Mouse (Mus musculus) kidney, adult 2 months (tissue): ENCODE results near the gene Cracr2a. TPM values are rescaled to one million over a fixed set of nuclear protein-coding genes. Genes with fewer than 3 reads are reported as not detected.

Source experiments
- DNase-seq: peaks from one replicate; pipeline ENCODE4 v3.0.0; 2021
- H3K27ac ChIP-seq: fragments of 200-500 bp; 2 replicates; pipeline ENCODE4 v1.5.1; 2012; ENCODE audit warnings: low read depth, low read length, control low read depth, inconsistent platforms; ENCODE audit not compliant: insufficient read depth
- H3K27me3 ChIP-seq: fragments of 200-500 bp; replicated peaks from 2 replicates; pipeline ENCODE4 v1.6.1; 2012; ENCODE audit warnings: mild to moderate bottlenecking, moderate library complexity, low read length, inconsistent platforms; ENCODE audit not compliant: control insufficient read depth, insufficient read depth
- H3K36me3 ChIP-seq: fragments of 200-500 bp; 2 replicates; pipeline ENCODE4 v1.6.1; 2012; ENCODE audit warnings: mild to moderate bottlenecking, moderate library complexity, low read length, inconsistent platforms; ENCODE audit not compliant: control insufficient read depth, insufficient read depth
- H3K4me1 ChIP-seq: fragments of 200-500 bp; 2 replicates; pipeline ENCODE4 v1.6.1; 2011; ENCODE audit warnings: low read length; ENCODE audit not compliant: control insufficient read depth, insufficient read depth
- H3K4me3 ChIP-seq: fragments of 200-500 bp; 2 replicates; pipeline ENCODE4 v1.5.1; 2011; ENCODE audit warnings: mild to moderate bottlenecking, low read depth, low read length, control low read depth; ENCODE audit not compliant: insufficient read depth
- CTCF ChIP-seq: fragments of 200-500 bp; conservative IDR thresholded peaks from 2 replicates; pipeline ENCODE4 v1.5.1; 2011; ENCODE audit warnings: low read depth, mild to moderate bottlenecking, control low read depth, low read length, moderate library complexity, mixed read lengths; ENCODE audit not compliant: insufficient read depth, insufficient read length
- POLR2A ChIP-seq: fragments of 200-500 bp; IDR thresholded peaks from one replicate; pipeline ENCODE4 v1.6.1; 2011; ENCODE audit warnings: low read depth, low read length, control low read depth
- WGBS: fragments of 180-500 bp; shearing (Covaris S2); methylation state at CpG from one replicate; pipeline ENCODE4 v1.1.7; 2018; 5-methylcytosine and 5-hydroxymethylcytosine counted together
- polyA plus RNA-seq: library from polyadenylated mRNA; depleted of rRNA; stranded (reverse); fragments of >200 nt; gene quantifications from 2 replicates; pipeline ENCODE4 v1.2.3, GENCODE M21; 2012

Cracr2a gene
- polyA plus RNA-seq, 1 experiment: 0.59 TPM

DNA sequence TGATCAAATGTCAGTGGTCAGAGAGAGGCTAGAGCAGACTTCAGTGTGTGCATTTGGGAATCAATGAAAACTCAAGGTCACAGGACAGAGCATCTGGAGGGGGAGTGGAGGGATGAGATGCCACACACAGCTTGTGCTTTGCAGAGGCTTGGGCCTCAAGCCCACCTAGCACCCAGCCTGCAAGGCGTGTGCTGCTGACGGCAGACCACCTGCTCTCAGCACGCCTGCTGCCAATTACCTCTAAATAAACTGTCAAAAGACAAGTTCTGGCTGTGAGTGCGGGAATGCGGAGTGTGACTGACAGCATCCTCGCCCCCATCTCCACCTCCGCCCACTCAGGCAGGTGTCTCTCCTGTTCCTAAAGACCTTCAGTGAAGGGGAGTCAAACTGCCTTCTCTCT is 131.2 kb downstream of the Cracr2a start:
- H3K36me3 ChIP-seq: no peaks in the 10 kb centered on the region
- H3K27me3 ChIP-seq: no peaks in the 10 kb centered on the region
- no peak overlapping the region for H3K27ac ChIP-seq
- no peak overlapping the region for H3K4me3 ChIP-seq
- H3K4me1 ChIP-seq: no peaks in the 10 kb centered on the region
- 62% methylated on average over 7 of the region's 7 CpGs for WGBS
- no peak for TF ChIP-seq CTCF
- TF ChIP-seq POLR2A: no peak
- no peak for DNase-seq

DNA sequence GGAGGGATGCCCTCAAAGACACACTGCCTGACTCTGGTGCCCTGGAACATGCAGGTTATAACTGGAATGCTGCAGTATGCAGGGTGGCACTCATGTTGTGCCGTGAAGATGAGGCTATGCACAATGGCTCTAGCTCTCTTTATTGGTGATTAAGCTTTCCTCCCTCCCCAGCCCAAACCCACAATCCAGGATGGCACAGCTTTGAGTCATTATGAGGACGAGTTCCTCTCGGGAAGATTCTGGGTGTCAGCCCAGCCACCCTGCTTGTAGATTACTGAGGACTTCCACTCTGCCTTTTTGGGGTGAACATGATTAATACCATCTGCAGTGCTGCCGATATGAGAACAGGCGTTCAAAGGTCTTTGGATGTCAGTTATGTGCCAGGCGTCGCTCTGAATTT is 132.5 kb downstream of the Cracr2a start:
- WGBS: 88% methylated on average over 7 of the region's 7 CpGs
- Histone ChIP-seq H3K27ac (no peak overlapping the region), H3K4me1 (no peaks in the 10 kb centered on the region), H3K36me3 (no peaks in the 10 kb centered on the region), H3K27me3 (no peaks in the 10 kb centered on the region), H3K4me3 (no peak overlapping the region)
- TF ChIP-seq POLR2A (no peak), CTCF (no peak)
- no peak for DNase-seq

DNA sequence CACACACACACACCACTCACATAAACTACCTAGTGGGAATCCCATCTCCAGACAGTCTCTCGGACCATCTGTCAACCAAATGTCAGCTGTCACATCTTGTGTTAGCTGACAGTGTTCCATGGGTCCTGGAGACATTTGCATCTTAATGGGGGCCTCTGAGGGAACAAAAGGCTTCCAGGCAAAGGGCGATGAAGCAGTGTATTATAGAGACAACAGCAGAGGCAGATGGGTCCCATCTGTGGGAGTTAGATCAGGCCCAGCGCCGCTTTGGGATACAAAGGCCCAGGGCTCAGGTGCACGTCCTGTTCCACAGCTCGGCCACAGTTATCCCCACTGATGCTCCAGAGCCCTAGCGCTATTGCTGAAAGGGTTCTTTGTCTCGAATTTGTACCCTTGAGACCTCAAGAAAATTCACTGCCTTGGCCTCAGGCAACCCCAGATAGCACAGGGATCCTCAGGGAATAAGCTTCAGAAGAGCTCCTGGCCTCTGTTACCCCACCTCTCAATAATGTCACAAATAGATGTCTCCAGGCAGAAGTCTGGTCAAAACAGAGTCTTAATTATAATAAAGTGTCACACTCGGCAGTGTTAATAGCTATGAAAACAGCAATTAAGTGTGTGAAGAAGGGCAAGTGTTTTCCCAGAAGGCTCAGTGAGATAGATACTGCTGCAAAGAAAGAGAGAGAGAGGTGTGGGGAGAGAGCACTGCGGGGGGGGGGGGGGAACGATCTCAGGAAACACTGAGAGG is 140.1 kb downstream of the Cracr2a start:
- no peaks in the 10 kb centered on the region for H3K36me3 ChIP-seq
- H3K27ac ChIP-seq: no peak overlapping the region
- 56% methylated on average over 11 of the region's 11 CpGs for WGBS
- DNase-seq: no peak
- no peaks in the 10 kb centered on the region for H3K4me1 ChIP-seq
- TF ChIP-seq CTCF (no peak), POLR2A (no peak)
- no peaks in the 10 kb centered on the region for H3K27me3 ChIP-seq
- no peak overlapping the region for H3K4me3 ChIP-seq

DNA sequence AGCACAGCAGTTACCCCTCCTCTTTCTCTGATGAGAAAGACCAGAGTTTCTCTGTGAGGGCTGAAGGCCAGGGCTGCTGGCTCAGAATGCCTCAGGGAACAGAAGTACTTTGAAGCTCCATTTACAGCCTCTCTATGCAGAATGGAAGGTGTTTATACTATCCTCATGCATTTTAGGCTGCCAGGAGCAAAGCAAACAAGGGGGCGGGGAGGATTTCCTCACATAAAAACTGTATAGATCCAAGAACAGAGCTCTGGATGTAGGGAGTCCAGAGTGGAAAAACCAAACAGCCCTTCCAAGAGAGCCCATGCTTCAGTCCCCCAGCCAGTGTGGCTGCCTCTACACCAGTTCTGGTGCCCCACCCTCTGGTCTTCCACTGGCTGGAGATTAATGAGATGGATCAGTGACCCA is 147.1 kb downstream of the Cracr2a start:
- Histone ChIP-seq H3K27me3 (no peaks in the 10 kb centered on the region), H3K4me3 (no peak overlapping the region), H3K4me1 (no peaks in the 10 kb centered on the region), H3K27ac (no peak overlapping the region), H3K36me3 (no peaks in the 10 kb centered on the region)
- DNase-seq: no peak
- TF ChIP-seq POLR2A (no peak), CTCF (no peak)
- 56% methylated on average over 1 of the region's 1 CpGs for WGBS

DNA sequence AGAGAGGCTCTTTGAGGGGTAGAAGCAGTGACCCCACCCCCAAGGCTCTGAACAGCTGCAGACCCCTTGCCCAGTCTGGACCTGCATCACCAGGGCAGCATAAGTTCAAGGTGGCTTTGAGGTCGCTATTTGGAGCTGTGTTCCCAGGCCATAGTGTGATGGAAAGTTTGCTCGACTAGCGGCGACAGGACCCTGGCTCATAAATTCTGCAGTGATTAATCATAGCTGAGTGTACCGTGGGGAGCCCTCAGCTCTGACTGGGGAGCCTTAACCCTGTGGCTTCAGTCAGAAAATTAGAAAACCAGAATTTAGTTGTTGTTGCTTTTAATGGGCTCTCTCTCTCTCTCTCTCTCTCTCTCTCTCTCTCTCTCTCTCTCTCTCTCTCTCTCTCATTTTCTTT is 153.8 kb downstream of the Cracr2a start:
- Histone ChIP-seq H3K4me1 (no peaks in the 10 kb centered on the region), H3K27me3 (no peaks in the 10 kb centered on the region; the same call in 1 of the 2 replicates), H3K4me3 (no peak overlapping the region), H3K27ac (no peak overlapping the region), H3K36me3 (no peaks in the 10 kb centered on the region)
- no peak for TF ChIP-seq POLR2A
- TF ChIP-seq CTCF: no peak
- 23% methylated on average over 5 of the region's 5 CpGs for WGBS
- no peak for DNase-seq

DNA sequence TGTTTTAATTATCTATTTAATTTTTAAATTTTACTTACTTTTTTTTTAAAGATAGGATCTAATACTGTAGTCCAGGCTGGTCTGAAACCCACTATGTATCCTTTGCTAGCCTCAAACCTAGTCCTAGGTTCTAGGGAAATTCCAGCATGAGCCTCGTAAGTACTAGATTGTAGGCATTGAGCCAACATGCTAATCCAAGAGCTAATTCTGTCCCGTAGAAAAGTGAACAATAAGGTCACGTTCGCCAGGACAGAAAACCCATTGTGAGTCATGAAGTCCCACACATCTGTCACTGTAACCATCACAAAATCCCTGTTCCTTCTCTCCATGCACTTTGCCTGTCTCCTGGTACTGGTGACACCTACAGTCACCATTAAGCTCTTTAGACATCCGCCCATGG is 154.3 kb downstream of the Cracr2a start:
- no peaks in the 10 kb centered on the region for H3K4me1 ChIP-seq
- H3K4me3 ChIP-seq: no peak overlapping the region
- no peak overlapping the region for H3K27ac ChIP-seq
- TF ChIP-seq CTCF: no peak
- no peak for DNase-seq
- H3K27me3 ChIP-seq: no peaks in the 10 kb centered on the region; the same call in 1 of the 2 replicates
- 59% methylated on average over 5 of the region's 5 CpGs for WGBS
- H3K36me3 ChIP-seq: no peaks in the 10 kb centered on the region

DNA sequence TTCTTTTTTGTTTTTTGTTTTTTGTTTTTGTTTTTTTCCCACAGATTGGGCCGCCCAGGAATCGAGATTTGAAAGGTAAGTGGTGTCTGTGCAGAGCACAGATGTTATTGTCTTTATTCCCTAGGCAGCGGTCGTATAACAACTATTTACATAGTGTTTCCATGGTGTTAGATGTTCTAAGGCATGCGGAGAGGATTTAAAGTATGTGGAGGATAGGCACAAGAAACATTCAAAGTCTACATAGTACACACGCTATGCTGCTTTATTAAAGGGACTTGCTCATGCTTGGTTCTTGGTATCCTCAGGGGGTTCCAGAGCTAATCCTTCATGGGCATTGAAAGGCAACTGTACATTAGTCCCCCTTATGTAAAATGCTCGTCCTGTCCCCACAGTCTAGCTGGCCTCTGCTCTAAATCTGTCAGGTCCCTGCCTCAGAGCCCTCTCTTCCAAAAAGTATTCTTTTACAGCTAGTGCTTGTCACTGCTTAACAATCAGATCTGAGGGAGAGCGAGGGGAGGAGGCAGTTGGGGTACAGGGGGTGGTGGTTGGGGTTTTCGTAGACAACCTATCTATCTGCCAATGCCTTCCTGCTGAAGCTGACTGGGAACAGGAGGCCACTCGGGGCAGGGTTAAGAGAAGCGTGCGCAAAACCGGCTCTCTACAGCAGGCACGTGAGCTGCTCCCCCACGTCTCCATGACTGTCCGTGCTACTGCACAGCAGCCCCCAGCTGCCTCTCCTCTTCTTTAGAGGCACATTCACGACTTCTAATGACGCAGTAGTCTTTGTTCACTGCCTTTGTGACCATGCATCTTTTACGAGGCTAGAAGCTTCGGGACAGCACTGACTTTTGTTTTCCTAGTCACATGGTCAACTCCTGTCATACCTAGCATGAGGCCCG is 156.3 kb downstream of the Cracr2a start:
- Histone ChIP-seq H3K4me3 (no peak overlapping the region), H3K4me1 (no peaks in the 10 kb centered on the region), H3K27ac (no peak overlapping the region), H3K27me3 (no peaks in the 10 kb centered on the region; the same call in 1 of the 2 replicates), H3K36me3 (no peaks in the 10 kb centered on the region)
- 31% methylated on average over 21 of the region's 21 CpGs for WGBS
- TF ChIP-seq POLR2A (no peak), CTCF (no peak)
- no peak for DNase-seq
